Mouse (Mus musculus) myocyte (in vitro differentiated cells): ENCODE measurements around the gene Unc5c.

ENCODE experiments used
- CEBPB ChIP-seq: IDR thresholded peaks from 2 replicates; pipeline ENCODE4 v1.6.1; 2011; ENCODE audit warnings: mild to moderate bottlenecking, moderate library complexity; ENCODE audit not compliant: poor library complexity, insufficient read depth, severe bottlenecking
- E2F4 ChIP-seq: IDR thresholded peaks from one replicate; pipeline ENCODE4 v1.6.1; 2011; ENCODE audit warnings: mild to moderate bottlenecking, control low read depth, moderate library complexity; ENCODE audit not compliant: insufficient read depth
- MAX ChIP-seq: IDR thresholded peaks from one replicate; pipeline ENCODE4 v1.6.1; 2011; ENCODE audit warnings: low read depth, mild to moderate bottlenecking, control low read depth
- MYOD1 ChIP-seq, 3 experiments: IDR thresholded peaks; one replicate each; pipeline ENCODE4 v1.6.1; 2011; ENCODE audit warnings: control low read depth in 2 of 3, low read depth in 2 of 3, mild to moderate bottlenecking in 2 of 3, moderate library complexity in 1 of 3; ENCODE audit not compliant: insufficient read length in 2 of 3, control insufficient read depth in 1 of 3
- MYOG ChIP-seq, 3 experiments: IDR thresholded peaks; one replicate each; pipeline ENCODE4 v1.6.1; 2011; ENCODE audit warnings: control low read depth in 2 of 3, low read depth in 2 of 3, mild to moderate bottlenecking in 2 of 3; ENCODE audit not compliant: insufficient read length in 2 of 3, control insufficient read depth in 1 of 3, insufficient read depth in 1 of 3
- POLR2A ChIP-seq: IDR thresholded peaks from one replicate; pipeline ENCODE4 v1.6.1; 2011; ENCODE audit warnings: low read depth, mild to moderate bottlenecking, control low read depth, moderate library complexity; ENCODE audit not compliant: insufficient read length
- SRF ChIP-seq: IDR thresholded peaks from one replicate; pipeline ENCODE4 v1.6.1; 2011; ENCODE audit warnings: low read depth; ENCODE audit not compliant: control insufficient read depth, insufficient read length
- TCF3 ChIP-seq: IDR thresholded peaks from one replicate; pipeline ENCODE4 v1.6.1; 2011; ENCODE audit warnings: low read depth, control low read depth; ENCODE audit not compliant: insufficient read length
- USF1 ChIP-seq: IDR thresholded peaks from one replicate; pipeline ENCODE4 v1.6.1; 2011; ENCODE audit warnings: low read depth, mild to moderate bottlenecking, control low read depth, moderate library complexity

DNA sequence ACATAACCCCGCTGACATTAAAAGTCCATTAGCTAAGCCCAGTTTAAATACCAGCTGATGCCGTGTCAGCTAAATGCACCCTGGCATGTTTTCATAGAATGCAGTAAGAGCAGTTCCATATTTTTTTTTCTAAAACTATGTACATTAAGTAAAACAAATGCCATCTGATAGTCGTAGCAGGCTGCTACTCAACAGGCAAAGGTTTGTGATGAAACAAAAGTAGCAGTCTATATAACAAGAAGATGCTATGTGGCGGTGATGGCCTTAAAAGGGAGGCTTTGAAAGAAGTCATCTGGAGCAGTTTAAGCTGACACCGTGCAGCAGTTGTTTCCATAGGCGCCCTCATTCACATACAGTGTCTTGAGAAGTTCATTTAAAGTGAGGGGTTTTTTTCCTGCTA, 10.9 kb downstream of the Unc5c start:
- TF ChIP-seq TCF3, result no peak
- no peak for TF ChIP-seq POLR2A
- no peak for TF ChIP-seq E2F4
- TF ChIP-seq MAX, result no peak
- no peak for TF ChIP-seq MYOD1 (IDR thresholded peaks at IDR 0.05; ENCODE audit: control insufficient read depth in 1 of 3, insufficient read length in 2 of 3, low read depth in 2 of 3)
- no peak for TF ChIP-seq USF1
- TF ChIP-seq MYOG (IDR thresholded peaks at IDR 0.05; ENCODE audit: control insufficient read depth in 1 of 3, insufficient read depth in 1 of 3, insufficient read length in 2 of 3, low read depth in 2 of 3), result no peak
- no peak for TF ChIP-seq SRF
- TF ChIP-seq CEBPB, result no peak
